Mouse (Mus musculus): ENCODE results near the gene Capn11. TPM values are rescaled to one million over a fixed set of nuclear protein-coding genes. Genes with fewer than 3 reads are reported as not detected.

The Capn11 gene
- polyA plus RNA-seq (2015; fragmentation: Nextera tagmentation; extraction: Ambion mirVana), result 0.26 and 0.39 TPM in 2 replicates

DNA sequence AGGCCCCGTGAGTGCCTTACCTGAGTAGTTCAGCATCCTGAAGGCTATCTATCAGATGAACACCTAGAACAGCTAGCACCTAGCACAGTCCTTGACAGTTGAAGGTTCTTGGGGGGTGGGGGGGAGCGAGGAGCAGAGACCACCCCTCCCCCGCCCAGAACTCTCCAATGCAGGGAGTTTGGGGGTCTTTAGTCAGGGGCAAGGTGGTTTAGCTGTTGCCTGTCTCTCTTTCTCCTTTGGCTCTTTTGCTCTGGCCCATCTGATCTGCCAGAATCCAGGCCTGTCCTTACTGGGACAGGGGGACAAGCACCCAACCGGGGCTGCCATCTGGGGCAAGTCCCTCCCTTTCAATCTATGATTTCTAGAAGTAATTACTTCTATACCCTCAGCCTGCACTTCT lies at the start of gene Capn11:
Capn11 (minus strand) TSS at position 101 of the 400 bp plus-strand sequence.
- Histone ChIP-seq H3K27ac (no peak within 1 kb of the TSS), H3K36me3 (peaks cover 8% of the 10 kb centered on the region; the same call in 1 of the 2 replicates), H3K9me3 (replicated peaks) (no peaks in the 10 kb centered on the region), H3K4me2 (no peak within 1 kb of the TSS), H3K27me3 (no peaks in the 10 kb centered on the region), H3K4me1 (replicated peaks) (peaks cover 3% of the 10 kb centered on the region; the same call in 1 of the 2 replicates), H3K4me3 (no peak within 1 kb of the TSS), H3K9ac (no peak within 1 kb of the TSS)
- ATAC-seq (replicated peaks; ENCODE audit: insufficient number of reproducible peaks, insufficient read depth, low FRiP score, low read depth), result no peak
- 73% methylated on average over 4 of the region's 4 CpGs for WGBS

DNA sequence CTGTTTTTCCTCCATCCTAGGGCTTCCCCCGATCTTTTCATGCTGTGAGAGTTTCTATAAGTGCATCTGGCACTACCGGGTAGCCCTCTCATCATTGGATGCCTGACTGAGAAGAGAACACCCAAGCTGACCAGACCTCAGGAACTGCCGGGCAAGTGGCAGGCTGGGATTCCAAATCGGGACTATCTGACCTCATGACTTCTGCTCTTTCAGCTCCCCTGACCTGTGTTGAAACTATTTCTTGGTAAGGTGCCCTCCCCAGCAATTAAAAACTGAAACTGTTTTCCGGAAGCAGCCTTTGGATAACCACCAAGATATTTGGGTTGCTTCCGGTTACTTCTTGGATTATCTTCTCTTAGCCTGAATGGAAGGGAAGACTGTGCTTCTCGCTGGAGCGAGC lies 49.1 kb upstream of the Capn11 start:
- Histone ChIP-seq H3K36me3 (no peaks in the 10 kb centered on the region), H3K27ac (no peak overlapping the region), H3K9ac (no peak overlapping the region), H3K4me3 (no peak overlapping the region), H3K4me1 (replicated peaks) (peaks cover 10% of the 10 kb centered on the region), H3K27me3 (no peaks in the 10 kb centered on the region; the same call in 1 of the 2 replicates), H3K9me3 (replicated peaks) (no peaks in the 10 kb centered on the region), H3K4me2 (no peak overlapping the region)
- ATAC-seq (replicated peaks; ENCODE audit: insufficient number of reproducible peaks, insufficient read depth, low FRiP score, low read depth), result no peak
- 72% methylated on average over 8 of the region's 8 CpGs for WGBS

GRCm38 (mm10) chr17:45707376-45707775 lies 48.3 kb upstream of the Capn11 start:
- H3K27me3 ChIP-seq, result no peaks in the 10 kb centered on the region; the same call in 1 of the 2 replicates
- no peak overlapping the region for H3K27ac ChIP-seq
- H3K4me2 ChIP-seq, result no peak overlapping the region
- H3K36me3 ChIP-seq, result no peaks in the 10 kb centered on the region
- H3K9ac ChIP-seq, result no peak overlapping the region
- 24% methylated on average over 3 of the region's 3 CpGs for WGBS
- no peak overlapping the region for H3K4me3 ChIP-seq
- no peaks in the 10 kb centered on the region for H3K9me3 ChIP-seq (replicated peaks)
- H3K4me1 ChIP-seq (replicated peaks), result peaks cover 10% of the 10 kb centered on the region
- no peak for ATAC-seq (replicated peaks; ENCODE audit: insufficient number of reproducible peaks, insufficient read depth, low FRiP score, low read depth)

DNA sequence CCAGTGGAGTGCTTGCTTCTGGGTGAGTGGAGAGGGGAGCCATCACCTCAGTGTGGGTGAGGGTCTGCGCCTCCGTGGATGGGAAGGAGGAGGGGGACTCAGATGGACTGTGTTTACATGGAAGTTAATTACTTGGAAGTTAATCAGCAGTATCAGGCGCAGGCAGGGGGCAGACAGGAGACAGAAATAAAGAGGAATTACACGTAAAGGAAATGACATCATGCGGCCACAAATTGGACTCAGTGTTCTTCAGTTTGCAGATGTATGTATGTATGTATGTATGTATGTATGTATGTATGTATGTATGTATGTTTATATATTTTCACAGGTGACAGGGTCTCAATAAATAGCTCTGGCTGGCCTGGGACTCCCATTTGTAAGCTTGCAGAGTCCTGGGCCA lies 47.7 kb upstream of the Capn11 start:
- H3K27me3 ChIP-seq, result no peaks in the 10 kb centered on the region; the same call in 1 of the 2 replicates
- H3K4me2 ChIP-seq, result no peak overlapping the region
- no peak overlapping the region for H3K4me3 ChIP-seq
- peaks cover 10% of the 10 kb centered on the region for H3K4me1 ChIP-seq (replicated peaks)
- no peak overlapping the region for H3K9ac ChIP-seq
- 66% methylated on average over 5 of the region's 5 CpGs for whole genome bisulfite sequencing
- H3K9me3 ChIP-seq (replicated peaks), result no peaks in the 10 kb centered on the region
- ATAC-seq (replicated peaks; ENCODE audit: insufficient number of reproducible peaks, insufficient read depth, low FRiP score, low read depth), result no peak
- H3K36me3 ChIP-seq, result no peaks in the 10 kb centered on the region
- no peak overlapping the region for H3K27ac ChIP-seq

DNA sequence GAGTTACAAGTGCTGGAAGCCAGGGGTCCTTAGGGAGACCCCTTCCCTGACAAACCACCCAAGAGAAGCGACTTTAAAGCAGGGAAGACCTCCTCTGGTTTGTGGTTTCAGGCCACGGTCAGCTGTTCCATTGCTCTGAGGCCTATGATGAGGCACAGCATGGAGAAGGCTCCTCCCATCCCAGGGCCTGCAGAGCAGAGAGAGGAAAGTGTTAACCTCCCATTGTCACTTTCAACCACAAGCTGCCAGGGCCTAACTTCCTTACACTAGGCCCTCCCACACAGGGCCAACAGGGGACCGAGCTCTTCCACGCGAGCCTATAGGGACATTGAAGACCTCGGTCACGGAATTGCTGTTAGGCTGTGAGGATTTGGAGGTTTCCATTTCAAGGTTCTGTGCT lies 44.1 kb upstream of the Capn11 start:
- Histone ChIP-seq H3K9ac (no peak overlapping the region), H3K4me2 (no peak overlapping the region), H3K36me3 (peaks cover 5% of the 10 kb centered on the region), H3K9me3 (replicated peaks) (no peaks in the 10 kb centered on the region), H3K4me1 (replicated peaks) (peaks cover 20% of the 10 kb centered on the region), H3K4me3 (no peak overlapping the region), H3K27me3 (no peaks in the 10 kb centered on the region), H3K27ac (no peak overlapping the region)
- 54% methylated on average over 7 of the region's 7 CpGs for WGBS
- ATAC-seq (replicated peaks; ENCODE audit: insufficient number of reproducible peaks, insufficient read depth, low FRiP score, low read depth), result no peak

- ATAC-seq (replicated peaks; ENCODE audit: insufficient number of reproducible peaks, insufficient read depth, low FRiP score, low read depth), result no peak
- H3K27ac ChIP-seq, result no peak overlapping the region
- H3K4me3 ChIP-seq, result no peak overlapping the region
- no peak overlapping the region for H3K9ac ChIP-seq
- H3K36me3 ChIP-seq, result peaks cover 7% of the 10 kb centered on the region
- peaks cover 22% of the 10 kb centered on the region for H3K4me1 ChIP-seq (replicated peaks)
- H3K27me3 ChIP-seq, result no peaks in the 10 kb centered on the region
- no peak overlapping the region for H3K4me2 ChIP-seq
- WGBS, result 66% methylated on average over 4 of the region's 4 CpGs
- no peaks in the 10 kb centered on the region for H3K9me3 ChIP-seq (replicated peaks)
Measured at GRCm38 (mm10) chr17:45702254-45702653, 43.1 kb upstream of the Capn11 start.

GRCm38 (mm10) chr17:45701236-45701591 lies 42.1 kb upstream of the Capn11 start:
- Histone ChIP-seq H3K36me3 (peaks cover 7% of the 10 kb centered on the region), H3K9ac (no peak overlapping the region), H3K27me3 (no peaks in the 10 kb centered on the region), H3K4me1 (replicated peaks) (peaks cover 22% of the 10 kb centered on the region), H3K9me3 (replicated peaks) (no peaks in the 10 kb centered on the region), H3K27ac (peak overlapping the region; percentile 52), H3K4me3 (no peak overlapping the region), H3K4me2 (peak overlapping the region; percentile 17; the same call in 1 of the 2 replicates)
- no peak for ATAC-seq (replicated peaks; ENCODE audit: insufficient number of reproducible peaks, insufficient read depth, low FRiP score, low read depth)
- 56% methylated on average over 9 of the region's 9 CpGs for WGBS

DNA sequence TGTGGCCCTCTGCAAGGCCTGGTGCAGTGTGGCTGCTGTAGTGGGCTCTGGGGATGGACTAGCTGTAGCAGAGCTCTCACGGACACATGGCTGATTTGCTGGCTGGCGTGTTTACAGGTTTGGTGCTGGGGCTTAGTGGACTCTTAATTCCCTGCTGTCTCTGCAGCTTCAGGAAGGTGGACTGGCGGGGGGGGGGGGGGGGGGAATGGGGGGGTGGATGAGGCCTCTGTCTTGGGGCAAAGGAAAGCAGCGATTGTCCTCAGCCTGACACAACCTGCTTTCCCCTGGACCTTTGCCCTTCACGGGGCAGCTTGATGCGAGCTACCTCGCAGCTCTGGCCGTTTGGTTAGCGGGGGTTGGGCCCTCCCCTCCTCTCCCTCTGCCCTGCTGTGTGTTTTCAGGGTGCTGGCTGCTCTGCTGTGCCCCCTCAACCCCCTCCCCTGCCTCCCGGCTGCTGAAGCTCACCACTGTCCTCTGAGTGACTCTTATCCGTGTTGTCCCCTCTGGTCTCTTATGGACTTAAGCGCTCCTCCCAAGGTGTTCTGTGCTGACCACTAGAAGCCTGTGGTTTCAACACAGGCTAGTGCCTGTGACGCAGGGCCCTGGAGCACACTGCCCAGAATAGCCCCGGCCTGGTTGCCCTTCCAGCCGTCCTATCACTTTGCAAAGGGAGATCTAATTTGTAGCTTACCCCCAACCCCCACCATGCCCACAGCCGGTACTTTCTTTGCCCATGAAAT lies 41.5 kb upstream of the Capn11 start:
- H3K27ac ChIP-seq, result peak overlapping the region; percentile 52
- peak overlapping the region; percentile 17; the same call in 1 of the 2 replicates for H3K4me2 ChIP-seq
- H3K27me3 ChIP-seq, result no peaks in the 10 kb centered on the region
- H3K9me3 ChIP-seq (replicated peaks), result no peaks in the 10 kb centered on the region
- no peak overlapping the region for H3K4me3 ChIP-seq
- H3K9ac ChIP-seq, result no peak overlapping the region
- 0 out of 2 replicates have a peak, but pooled peaks have one; percentile 32 for ATAC-seq (replicated peaks; ENCODE audit: insufficient number of reproducible peaks, insufficient read depth, low FRiP score, low read depth)
- H3K4me1 ChIP-seq (replicated peaks), result peaks cover 25% of the 10 kb centered on the region
- whole genome bisulfite sequencing, result 30% methylated on average over 11 of the region's 16 CpGs
- peaks cover 7% of the 10 kb centered on the region for H3K36me3 ChIP-seq

- no peak overlapping the region for H3K27ac ChIP-seq
- no peaks in the 10 kb centered on the region for H3K27me3 ChIP-seq
- no peaks in the 10 kb centered on the region for H3K9me3 ChIP-seq (replicated peaks)
- no peak overlapping the region for H3K4me3 ChIP-seq
- WGBS, result 89% methylated on average over 3 of the region's 3 CpGs
- no peak for ATAC-seq (replicated peaks; ENCODE audit: insufficient number of reproducible peaks, insufficient read depth, low FRiP score, low read depth)
- peaks cover 38% of the 10 kb centered on the region for H3K4me1 ChIP-seq (replicated peaks)
- no peak overlapping the region for H3K4me2 ChIP-seq
- peaks cover 7% of the 10 kb centered on the region for H3K36me3 ChIP-seq
- no peak overlapping the region for H3K9ac ChIP-seq
Measured at GRCm38 (mm10) chr17:45699039-45699740, 40.1 kb upstream of the Capn11 start.

GRCm38 (mm10) chr17:45698368-45698767 lies 39.2 kb upstream of the Capn11 start:
- ATAC-seq (replicated peaks; ENCODE audit: insufficient number of reproducible peaks, insufficient read depth, low FRiP score, low read depth), result no peak
- Histone ChIP-seq H3K9ac (no peak overlapping the region), H3K4me2 (no peak overlapping the region), H3K36me3 (peaks cover 7% of the 10 kb centered on the region), H3K27ac (no peak overlapping the region; the same call in 1 of the 2 replicates), H3K4me3 (no peak overlapping the region), H3K4me1 (replicated peaks) (peaks cover 46% of the 10 kb centered on the region), H3K27me3 (no peaks in the 10 kb centered on the region), H3K9me3 (replicated peaks) (no peaks in the 10 kb centered on the region)
- 59% methylated on average over 6 of the region's 6 CpGs for WGBS

DNA sequence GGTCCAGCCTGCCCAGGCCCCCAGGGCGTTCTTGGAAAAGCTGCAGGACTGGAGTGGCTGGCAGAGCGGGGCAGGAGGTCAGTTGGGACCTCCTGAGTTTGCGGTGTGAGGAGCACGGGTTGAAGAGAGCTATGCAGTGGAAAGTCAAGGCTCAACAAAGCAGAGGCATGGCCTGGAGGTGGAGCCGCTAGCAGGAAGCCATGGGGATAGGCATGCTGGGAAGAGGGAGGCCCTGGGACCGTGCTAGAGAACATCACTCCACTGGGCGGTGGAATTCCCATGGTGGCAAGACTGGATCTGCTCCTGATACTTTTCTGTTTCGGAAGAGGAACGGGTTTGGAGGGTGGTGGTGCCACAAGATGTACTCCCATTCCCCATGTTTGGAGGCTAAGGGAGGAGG lies 37.9 kb upstream of the Capn11 start:
- peaks cover 7% of the 10 kb centered on the region for H3K36me3 ChIP-seq
- no peaks in the 10 kb centered on the region for H3K9me3 ChIP-seq (replicated peaks)
- no peaks in the 10 kb centered on the region for H3K27me3 ChIP-seq
- H3K9ac ChIP-seq, result no peak overlapping the region
- no peak overlapping the region for H3K27ac ChIP-seq
- H3K4me2 ChIP-seq, result no peak overlapping the region
- 86% methylated on average over 9 of the region's 9 CpGs for WGBS
- H3K4me3 ChIP-seq, result no peak overlapping the region
- peaks cover 53% of the 10 kb centered on the region for H3K4me1 ChIP-seq (replicated peaks)
- ATAC-seq (replicated peaks; ENCODE audit: insufficient number of reproducible peaks, insufficient read depth, low FRiP score, low read depth), result no peak

Measured in heart, embryonic 15.5 days (tissue).